Mouse (Mus musculus): ENCODE results near the gene Rps6ka3.

Gene Rps6ka3

DNA sequence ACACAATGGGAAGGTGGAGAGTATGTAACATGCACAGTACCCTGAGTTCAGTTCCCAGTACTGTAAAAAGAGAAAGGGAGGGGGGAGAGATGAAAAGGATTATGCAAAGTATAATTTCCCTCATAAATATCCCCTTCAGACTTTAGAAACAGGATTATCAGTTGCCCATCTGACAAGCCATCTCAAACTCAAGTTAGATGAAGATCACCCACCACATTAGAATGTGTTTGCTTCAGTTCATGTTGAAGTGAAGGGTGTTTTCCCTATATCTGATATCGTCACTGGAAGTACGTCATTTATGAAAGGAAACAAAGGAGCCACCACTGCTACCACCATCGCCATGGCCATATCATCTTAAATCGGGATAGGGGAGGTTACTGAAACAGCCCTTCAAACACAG lies at the start of gene Rps6ka3:
Gene Rps6ka3, plus strand, starts transcription at position 301 of the 400 bp plus-strand sequence.
- no peak for DNase-seq (ENCODE audit: low spot score in 2 of 2)

- DNase-seq (ENCODE audit: low spot score in 2 of 2), result no peak
These were observed 40.9 kb upstream of the Rps6ka3 start for GRCm38 (mm10) chrX:159169200-159169599.

GRCm38 (mm10) chrX:159171579-159171978 lies 38.5 kb upstream of the Rps6ka3 start:
- no peak for DNase-seq (ENCODE audit: low spot score in 2 of 2)

DNA sequence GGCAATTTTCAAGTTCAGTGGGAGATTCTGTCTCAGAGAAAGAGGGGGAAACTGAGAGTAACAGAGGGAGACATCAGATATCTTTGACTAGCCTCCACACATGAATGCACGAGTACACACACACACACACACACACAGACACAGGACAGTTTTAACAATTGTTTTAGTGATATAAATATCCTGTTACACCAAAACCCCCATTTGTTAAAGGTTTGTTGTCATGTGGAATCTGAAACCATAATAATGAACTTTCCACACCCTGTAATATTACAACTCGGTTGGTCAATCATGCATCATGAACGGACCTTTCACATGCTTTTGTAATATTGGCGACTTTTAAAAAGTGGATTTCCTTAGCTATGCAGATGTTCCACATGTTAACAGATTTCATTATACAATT lies 18.5 kb upstream of the Rps6ka3 start:
- DNase-seq (ENCODE audit: low spot score in 2 of 2), result no peak

GRCm38 (mm10) chrX:159199495-159199894 lies 10.6 kb upstream of the Rps6ka3 start:
- no peak for DNase-seq (ENCODE audit: low spot score in 2 of 2)

DNA sequence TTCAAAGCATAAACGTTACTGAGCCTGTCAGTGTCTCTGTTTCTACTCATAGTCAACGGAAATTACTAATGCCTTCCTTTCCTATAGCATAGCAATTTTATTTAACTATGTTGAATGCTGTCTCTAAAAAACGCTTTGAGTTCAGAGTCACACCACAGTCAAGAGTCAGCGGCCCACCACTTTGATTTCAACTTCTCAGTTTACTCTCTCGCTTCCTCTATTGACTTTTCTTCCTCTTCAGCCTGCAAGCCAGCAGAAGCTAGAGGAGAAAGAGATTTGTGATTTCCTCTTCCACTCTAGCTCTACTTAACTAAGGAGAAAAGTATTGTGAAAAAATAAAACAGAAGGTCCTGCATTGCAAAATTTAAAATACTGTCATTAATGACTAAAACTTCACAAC lies 10.0 kb upstream of the Rps6ka3 start:
- peak in 1 of 2 experiments; percentile 4 for DNase-seq (ENCODE audit: low spot score in 2 of 2)

GRCm38 (mm10) chrX:159210892-159211583 lies 931 bp downstream of the Rps6ka3 start:
- DNase-seq (ENCODE audit: low spot score in 2 of 2), result peak in 1 of 2 experiments; percentile 3

DNA sequence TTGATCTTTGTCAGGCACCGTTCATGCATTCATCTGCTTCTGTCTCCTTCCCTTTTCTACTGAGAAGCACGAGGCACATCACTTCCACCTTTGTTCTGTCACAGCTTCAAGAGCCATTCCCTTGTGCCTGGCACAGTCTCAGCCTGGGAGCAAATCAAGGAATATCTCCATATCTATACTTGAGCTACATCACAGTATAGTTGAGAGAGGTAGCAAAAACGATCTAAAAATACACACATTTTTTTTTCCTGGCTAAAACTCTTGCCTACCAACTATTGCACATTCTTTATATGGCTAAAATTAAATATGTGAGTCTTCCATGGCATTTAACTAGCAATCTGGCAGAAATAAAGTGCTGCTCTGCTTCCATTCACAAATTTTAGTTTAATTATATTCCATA lies 5.1 kb downstream of the Rps6ka3 start:
- peak; percentile 2 to 8 for DNase-seq (ENCODE audit: low spot score in 2 of 2)

DNA sequence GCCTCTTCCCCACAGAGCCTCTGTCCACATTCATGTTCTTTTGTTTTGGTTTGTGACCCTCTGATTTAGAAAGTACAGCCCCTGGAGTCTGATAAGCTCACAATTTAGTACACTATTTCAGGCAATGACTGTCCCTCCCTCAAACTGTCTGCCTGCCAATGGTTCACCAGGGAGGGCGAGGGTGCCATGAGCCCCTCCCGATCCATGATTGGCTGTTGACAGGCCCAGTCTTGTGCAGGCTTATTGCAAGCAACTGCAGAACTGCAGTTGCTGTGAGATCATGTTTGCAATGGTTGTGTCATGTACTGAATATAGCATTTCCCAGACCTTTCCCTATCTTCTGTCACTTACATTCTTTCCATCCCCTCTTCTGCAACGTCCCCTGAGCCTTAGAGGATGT lies 12.4 kb downstream of the Rps6ka3 start:
- DNase-seq (ENCODE audit: low spot score in 2 of 2), result no peak

- no peak for DNase-seq (ENCODE audit: low spot score in 2 of 2)
These were observed 27.2 kb downstream of the Rps6ka3 start for GRCm38 (mm10) chrX:159237275-159237674.

- DNase-seq (ENCODE audit: low spot score in 2 of 2), result peak in 1 of 2 experiments; percentile 17
These were observed 44.1 kb downstream of the Rps6ka3 start for GRCm38 (mm10) chrX:159254001-159254884.

DNA sequence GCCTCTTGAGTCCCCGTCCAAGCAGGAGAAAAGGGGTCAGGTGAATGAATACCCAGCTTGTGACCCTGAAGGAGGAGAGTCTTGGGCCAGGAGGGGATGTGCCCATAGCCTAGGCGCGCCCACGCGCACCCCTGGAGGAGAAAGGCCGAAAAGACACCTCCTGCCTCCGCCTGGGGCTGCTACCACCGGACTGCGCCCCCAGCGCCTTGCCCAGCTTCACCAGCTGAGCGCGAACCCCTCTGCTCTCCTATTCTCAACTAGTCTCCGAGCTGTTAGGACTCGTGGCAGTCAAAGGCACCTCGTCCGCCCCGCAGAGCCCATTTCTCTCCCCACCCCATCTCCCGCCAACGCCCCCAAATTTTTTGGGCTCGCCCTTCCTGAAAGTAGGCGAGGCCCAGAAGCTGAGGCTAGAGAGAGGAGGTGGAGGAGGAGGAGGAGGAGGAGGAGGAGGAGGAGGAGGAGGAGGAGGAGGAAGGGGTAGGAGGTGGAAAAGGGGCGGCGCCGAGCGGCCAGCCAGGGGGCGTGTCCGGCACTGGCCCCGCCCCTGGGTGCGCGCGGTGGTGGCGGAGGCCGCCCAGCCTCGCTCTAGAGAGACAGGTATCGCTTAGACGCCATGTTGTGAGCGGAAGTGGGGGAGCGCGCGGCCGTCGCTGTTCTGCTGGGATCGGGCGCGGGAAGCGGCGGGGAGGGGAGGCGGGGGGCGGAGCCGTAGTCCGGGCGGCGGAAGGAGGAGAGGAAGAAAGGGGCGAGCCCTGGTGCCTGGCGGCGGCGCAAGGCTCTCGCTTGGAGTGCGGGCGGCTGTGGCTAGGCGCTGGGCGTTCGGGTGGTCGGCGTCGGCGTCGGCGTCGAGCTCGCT lies 45.2 kb downstream of the Rps6ka3 start:
- peak; percentile 61 to 65 for DNase-seq (ENCODE audit: low spot score in 2 of 2)

- DNase-seq (ENCODE audit: low spot score in 2 of 2), result peak in 1 of 2 experiments; percentile 4
These were observed 46.1 kb downstream of the Rps6ka3 start for GRCm38 (mm10) chrX:159256040-159256852.

GRCm38 (mm10) chrX:159256921-159257421 lies 46.9 kb downstream of the Rps6ka3 start:
- peak in 1 of 2 experiments; percentile 8 for DNase-seq (ENCODE audit: low spot score in 2 of 2)

DNA sequence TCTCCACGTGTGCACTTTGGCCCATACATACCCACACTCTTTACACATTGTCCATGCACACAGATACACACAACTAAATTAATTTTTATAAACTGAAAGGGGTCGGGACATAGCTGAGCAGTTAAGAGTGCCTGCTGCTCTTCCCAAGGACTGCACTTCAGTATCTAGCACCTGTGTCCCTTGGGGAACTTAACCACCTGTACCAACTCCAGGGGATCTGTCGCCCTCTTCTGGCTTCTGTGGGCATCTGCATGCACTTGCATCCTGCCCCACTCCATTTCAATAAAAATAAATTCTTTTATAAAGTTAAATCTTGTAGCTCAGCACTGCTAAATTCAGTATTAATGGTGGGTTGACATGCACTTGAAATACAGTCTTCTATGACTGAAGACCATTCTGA lies 54.6 kb downstream of the Rps6ka3 start:
- DNase-seq (ENCODE audit: low spot score in 2 of 2), result no peak

- DNase-seq (ENCODE audit: low spot score in 2 of 2), result peak in 1 of 2 experiments; percentile 28
These were observed 59.0 kb downstream of the Rps6ka3 start for GRCm38 (mm10) chrX:159269072-159269471.

- DNase-seq (ENCODE audit: low spot score in 2 of 2), result no peak
These were observed 76.7 kb downstream of the Rps6ka3 start for GRCm38 (mm10) chrX:159286765-159287164.

DNA sequence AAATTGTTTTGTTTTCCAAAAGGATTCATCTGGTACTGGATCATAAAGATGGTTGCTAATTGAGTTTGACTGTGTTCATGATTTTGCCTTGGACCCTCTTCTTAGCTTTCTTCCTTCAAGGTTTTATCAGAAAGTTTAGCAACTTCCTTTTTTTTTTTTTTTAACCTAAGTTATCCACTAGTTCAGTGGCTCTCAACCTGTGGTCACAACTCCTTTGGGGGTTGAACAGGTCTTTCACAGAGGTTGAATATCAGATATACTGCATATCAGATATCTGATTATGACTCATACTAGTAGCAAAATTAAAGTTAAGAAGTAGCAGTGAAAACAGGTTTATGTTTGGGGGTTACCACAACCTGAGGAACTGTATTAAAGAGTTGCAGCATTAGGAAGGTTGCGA lies 85.8 kb downstream of the Rps6ka3 start:
- DNase-seq (ENCODE audit: low spot score in 2 of 2), result no peak

- DNase-seq (ENCODE audit: low spot score in 2 of 2), result no peak
These were observed 92.5 kb downstream of the Rps6ka3 start for GRCm38 (mm10) chrX:159302349-159303311.

GRCm38 (mm10) chrX:159315293-159315692 lies 105.2 kb downstream of the Rps6ka3 start:
- DNase-seq (ENCODE audit: low spot score in 2 of 2), result peak in 1 of 2 experiments; percentile 5
